Mouse (Mus musculus) urinary bladder, postnatal 25 days (tissue): ENCODE data around the gene Phc1.

Source experiments
- DNase-seq: peaks from one replicate; pipeline ENCODE4 v3.0.0; 2022; ENCODE audit warnings: low spot score

Gene Phc1

GRCm38 (mm10) chr6:122295242-122295641 is 45.1 kb downstream of the Phc1 start:
- no peak for DNase-seq

- DNase-seq = no peak
Measured at GRCm38 (mm10) chr6:122294290-122294689, 46.1 kb downstream of the Phc1 start.

DNA sequence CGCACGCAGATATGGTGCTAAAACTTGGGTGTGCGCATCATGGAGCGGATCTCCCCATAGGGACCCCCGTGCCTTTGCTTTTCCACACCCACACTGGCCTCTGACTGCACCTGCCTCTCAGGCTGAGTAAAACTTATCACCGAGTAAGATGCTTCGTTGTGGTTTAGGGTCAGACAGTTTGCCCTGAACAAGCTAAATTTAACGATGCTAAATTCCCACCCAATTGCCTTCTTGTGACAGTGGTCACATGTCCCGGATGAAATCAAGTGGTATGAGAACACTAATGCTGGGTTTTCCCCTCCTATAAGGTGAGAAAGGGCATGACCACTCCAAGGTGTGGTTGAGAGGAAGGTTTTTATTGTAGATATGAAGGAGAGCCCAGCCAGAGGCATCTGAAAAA is 46.6 kb downstream of the Phc1 start:
- no peak for DNase-seq

DNA sequence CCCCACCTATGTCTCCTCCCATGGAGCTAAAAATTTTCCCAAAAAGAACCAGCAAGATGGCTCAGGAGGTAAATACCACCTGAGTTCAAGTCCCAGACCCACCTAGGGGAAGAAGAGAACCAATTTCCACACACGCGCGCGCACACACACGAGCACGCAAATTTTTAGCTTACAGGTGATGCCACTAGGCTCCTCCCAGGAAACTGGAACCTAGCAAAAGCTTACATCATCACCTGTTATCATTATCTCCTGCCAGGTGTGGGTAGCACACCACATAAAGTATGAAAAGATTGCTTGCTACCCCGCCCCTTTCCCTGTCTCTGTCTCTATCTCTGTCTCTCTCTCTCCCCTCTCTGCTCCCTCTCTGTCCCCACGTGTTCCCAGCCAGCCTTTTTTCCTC is 47.2 kb downstream of the Phc1 start:
- DNase-seq = no peak

DNA sequence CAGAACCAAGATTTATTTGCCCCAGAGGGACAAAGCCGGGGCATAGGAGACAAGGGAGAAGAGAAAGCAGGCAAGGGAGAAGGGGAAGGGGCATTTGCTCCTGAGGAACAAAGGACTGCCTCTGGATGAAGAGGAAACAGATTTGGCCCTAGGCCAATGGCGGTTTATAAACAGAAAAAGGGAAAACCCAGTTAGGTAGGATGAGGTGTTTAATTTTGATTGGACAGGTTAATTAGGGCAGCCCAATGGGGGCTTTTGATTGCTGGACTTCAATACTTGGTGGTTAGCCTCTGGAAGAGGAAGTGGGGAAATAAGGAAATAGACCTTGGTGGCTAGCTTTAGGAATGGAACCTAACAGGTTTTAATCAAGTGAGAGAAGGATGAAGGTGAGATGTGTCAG is 48.2 kb downstream of the Phc1 start:
- no peak for DNase-seq

GRCm38 (mm10) chr6:122291735-122292134 is 48.6 kb downstream of the Phc1 start:
- no peak for DNase-seq

GRCm38 (mm10) chr6:122291264-122291663 is 49.1 kb downstream of the Phc1 start:
- no peak for DNase-seq

- no peak for DNase-seq
Measured at GRCm38 (mm10) chr6:122290253-122290652, 50.1 kb downstream of the Phc1 start.

- DNase-seq = no peak
Measured at GRCm38 (mm10) chr6:122289313-122289712, 51.0 kb downstream of the Phc1 start.

GRCm38 (mm10) chr6:122288263-122288662 is 52.1 kb downstream of the Phc1 start:
- no peak for DNase-seq

DNA sequence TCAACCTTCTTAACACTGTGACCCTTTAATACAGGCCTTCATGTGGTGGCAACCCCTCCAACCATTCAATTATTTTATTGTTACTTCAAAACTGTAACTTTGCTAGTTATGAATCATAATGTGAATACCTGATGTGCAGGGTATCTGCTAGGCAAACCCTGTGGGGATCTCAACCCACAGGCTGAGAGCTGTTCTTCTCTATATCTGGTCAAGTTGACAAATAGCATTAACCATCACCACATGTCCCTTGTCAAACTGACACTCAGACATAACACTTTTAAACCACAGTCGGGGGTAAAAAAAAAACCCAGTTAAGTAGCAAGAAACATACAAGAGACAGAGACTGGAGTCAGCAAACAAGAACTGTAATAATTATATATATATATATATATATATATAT is 55.5 kb downstream of the Phc1 start:
- no peak for DNase-seq

DNA sequence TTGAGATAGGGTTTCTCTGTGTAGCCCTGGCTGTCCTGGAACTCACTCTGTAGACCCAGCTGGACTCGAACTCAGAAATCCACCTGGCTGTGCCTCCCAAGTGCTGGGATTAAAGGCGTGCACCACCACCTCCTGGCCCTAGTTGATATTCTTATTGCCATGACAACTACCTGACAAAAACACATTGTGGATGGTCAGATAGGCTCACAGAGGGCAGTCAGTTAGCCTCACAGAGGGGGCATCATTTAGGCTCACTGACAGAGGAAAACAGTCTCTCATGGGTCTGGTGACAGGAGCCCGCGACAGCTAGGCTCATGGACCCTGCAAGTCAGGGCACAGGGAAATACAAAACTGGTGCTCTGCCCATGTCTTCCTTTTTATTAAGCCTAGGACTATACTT is 56.1 kb downstream of the Phc1 start:
- DNase-seq = no peak

DNA sequence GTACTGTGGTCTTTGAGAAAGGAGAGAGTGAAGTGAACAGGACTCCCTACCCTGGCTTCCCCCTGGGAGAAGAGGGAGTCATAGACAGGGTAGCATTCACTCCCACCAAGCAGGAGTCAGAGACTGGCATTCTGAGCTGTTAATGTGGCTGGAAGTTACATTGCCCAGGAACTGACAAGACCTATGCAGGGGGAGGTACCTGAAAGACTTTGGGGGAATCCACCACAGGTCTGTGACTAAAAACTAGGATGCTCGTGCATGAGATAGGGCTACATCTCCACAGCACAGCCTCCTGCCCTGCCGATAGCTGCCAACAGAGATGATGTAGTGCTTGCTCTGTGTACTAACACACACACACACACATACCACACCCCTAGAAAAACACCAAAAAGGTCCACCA is 56.9 kb downstream of the Phc1 start:
- no peak for DNase-seq

DNA sequence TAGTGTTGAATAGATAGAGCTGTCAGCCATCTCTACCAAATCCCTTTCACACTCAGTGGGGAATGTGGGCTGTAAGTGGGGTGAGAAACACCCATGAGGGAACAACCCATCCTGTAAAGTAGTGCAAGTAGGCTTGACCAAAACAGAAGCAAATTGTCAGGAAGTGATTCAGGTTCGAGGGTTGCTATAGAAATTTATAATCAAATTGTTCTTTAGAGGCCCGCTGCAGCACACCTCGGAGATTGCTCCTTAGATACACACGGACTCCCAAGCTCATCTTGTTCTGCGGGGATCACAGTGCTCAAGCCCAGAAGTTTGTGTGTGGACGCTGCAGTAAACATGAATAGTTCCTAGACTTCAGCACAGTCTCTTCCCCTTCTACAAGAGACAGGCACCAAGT is 57.6 kb downstream of the Phc1 start, which contains the start of gene Klrg1:
Gene Klrg1, minus strand, starts transcription at position 101 of the 400 bp plus-strand sequence.
- DNase-seq = no peak

GRCm38 (mm10) chr6:122276565-122276964 is 63.8 kb downstream of the Phc1 start:
- no peak for DNase-seq

GRCm38 (mm10) chr6:122274546-122274945 is 65.8 kb downstream of the Phc1 start:
- DNase-seq = no peak

DNA sequence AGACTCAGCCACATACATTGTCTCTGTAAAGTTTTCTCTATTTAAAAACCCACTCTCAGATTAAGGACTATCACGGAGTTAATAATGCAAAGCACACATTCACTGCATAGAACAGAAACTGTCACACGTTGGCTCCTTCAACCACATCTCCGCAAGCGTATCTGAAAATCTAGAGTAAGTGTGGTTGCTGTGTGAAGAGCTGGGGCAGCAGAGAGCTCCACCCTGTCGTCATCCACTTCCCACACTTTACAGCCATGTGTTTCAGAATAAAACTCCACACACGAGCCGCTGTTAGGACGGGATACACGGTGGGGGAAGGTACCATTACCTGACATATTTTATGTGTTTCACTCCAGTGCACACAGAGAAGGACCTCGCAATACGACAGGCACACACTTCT is 70.2 kb downstream of the Phc1 start:
- no peak for DNase-seq

GRCm38 (mm10) chr6:122269170-122269569 is 71.2 kb downstream of the Phc1 start:
- DNase-seq = no peak

DNA sequence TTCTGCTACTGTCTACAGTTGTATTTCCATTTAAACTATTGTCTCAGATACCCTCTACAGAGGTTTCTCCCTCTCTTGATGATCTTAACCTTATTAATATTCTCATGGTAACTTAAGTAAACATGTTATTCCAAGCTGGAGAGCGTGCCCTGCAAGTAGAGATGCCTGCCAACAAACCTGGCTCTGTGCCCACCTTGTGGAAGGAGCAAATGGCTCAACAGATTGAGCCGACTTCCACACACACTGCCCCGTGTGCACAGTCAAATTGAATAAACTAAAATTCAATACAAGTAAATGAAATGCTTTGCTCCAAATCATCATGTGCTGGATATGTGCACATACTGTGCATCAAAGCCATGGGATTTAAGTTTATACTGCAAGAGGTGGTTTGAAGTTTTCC is 71.8 kb downstream of the Phc1 start:
- peak; percentile 12 for DNase-seq
